Mouse (Mus musculus) lung, adult 2 months (tissue): ENCODE measurements at regions not wholly inside any gene's neighbourhood (a gene's known extent, or its start where the extent isn't known, plus 50 kb on each side); places are given as distances from the start of the nearest gene placed in this dataset.

ENCODE experiments used
- CTCF ChIP-seq: fragments of 200-500 bp; IDR thresholded peaks from 2 replicates; pipeline ENCODE4 v1.5.1; 2011; ENCODE audit warnings: mild to moderate bottlenecking, low read length, control low read depth; ENCODE audit not compliant: insufficient read depth
- POLR2A ChIP-seq: fragments of 200-500 bp; IDR thresholded peaks from 2 replicates; pipeline ENCODE4 v1.6.1; 2011; ENCODE audit warnings: low read depth, mild to moderate bottlenecking, control low read depth, low read length, borderline replicate concordance; ENCODE audit errors: extremely low read depth

GRCm38 (mm10) chr9:49946857-49947256, 148.1 kb upstream of the Ncam1 start:
- TF ChIP-seq CTCF (no peak), POLR2A (no peak)
